Mouse (Mus musculus) spleen, postnatal 0 days (tissue): ENCODE measurements around the gene Rhox4b. TPM values are rescaled to one million over a fixed set of nuclear protein-coding genes. Genes with fewer than 3 reads are reported as not detected.

ENCODE experiments used
- polyA plus RNA-seq: library from polyadenylated mRNA; unstranded; fragments of >200 nt; fragmentation: Nextera tagmentation; extraction: Ambion mirVana; gene quantifications from 2 replicates; pipeline ENCODE4 v1.2.1, GENCODE M21; 2015

Rhox4b gene
- not detected in 2 replicates for polyA plus RNA-seq

GRCm38 (mm10) chrX:37432194-37432593 is at the start of gene Rhox4b:
TSS of gene Rhox4b (plus strand) at chrX:37432494.

GRCm38 (mm10) chrX:37390548-37390947 is 41.7 kb upstream of the Rhox4b start, which contains the start of gene Rhox4a2:
TSS of gene Rhox4a2 (plus strand) at chrX:37390848.

GRCm38 (mm10) chrX:37411767-37412166 is 20.5 kb upstream of the Rhox4b start, which contains the start of gene Rhox2b:
TSS of gene Rhox2b (plus strand) at chrX:37412067.

GRCm38 (mm10) chrX:37453380-37453779 is 21.1 kb downstream of the Rhox4b start, which contains the start of gene Rhox2c:
TSS of gene Rhox2c (plus strand) at chrX:37453680.

GRCm38 (mm10) chrX:37458285-37458684 is 26.0 kb downstream of the Rhox4b start, which contains the start of gene Rhox3c:
TSS of gene Rhox3c (plus strand) at chrX:37458585.

GRCm38 (mm10) chrX:37480037-37480436 is 47.7 kb downstream of the Rhox4b start, which contains the start of gene Rhox4c:
TSS of gene Rhox4c (plus strand) at chrX:37480337.

Other genes with a start within 250 kb of the Rhox4b start
- gene Ndufa1, start 241.3 kb upstream of the Rhox4b start, polyA plus RNA-seq: 372 and 394 TPM in 2 replicates
- 5.3 and 6.3 TPM in 2 replicates for gene Rnf113a1, start 241.2 kb upstream of the Rhox4b start, polyA plus RNA-seq
- not detected in 2 replicates for gene Gm9, start 221.5 kb upstream of the Rhox4b start, polyA plus RNA-seq
- gene Rhox1, start 210.2 kb upstream of the Rhox4b start, polyA plus RNA-seq: not detected in 2 replicates
- not detected in 2 replicates for gene Rhox2a, start 187.5 kb upstream of the Rhox4b start, polyA plus RNA-seq
- gene Rhox3a, start 182.6 kb upstream of the Rhox4b start, polyA plus RNA-seq: not detected in 2 replicates
- not detected in 2 replicates for gene Rhox4a, start 167.2 kb upstream of the Rhox4b start, polyA plus RNA-seq
- gene Rhox3a2, start 52.5 kb upstream of the Rhox4b start, polyA plus RNA-seq: not detected in 2 replicates
- gene Rhox4a2, start 41.6 kb upstream of the Rhox4b start, polyA plus RNA-seq: not detected in 2 replicates
- not detected in 2 replicates for gene Rhox2b, start 20.4 kb upstream of the Rhox4b start, polyA plus RNA-seq
- not detected in 2 replicates for gene Rhox2c, start 21.2 kb downstream of the Rhox4b start, polyA plus RNA-seq
- gene Rhox3c, start 26.1 kb downstream of the Rhox4b start, polyA plus RNA-seq: not detected in 2 replicates
- gene Rhox4c, start 47.8 kb downstream of the Rhox4b start, polyA plus RNA-seq: not detected in 2 replicates
- not detected in 2 replicates for gene Rhox2d, start 60.9 kb downstream of the Rhox4b start, polyA plus RNA-seq
- not detected in 2 replicates for gene Rhox4d, start 81.9 kb downstream of the Rhox4b start, polyA plus RNA-seq
- not detected in 2 replicates for gene Rhox2e, start 98.0 kb downstream of the Rhox4b start, polyA plus RNA-seq
- not detected in 2 replicates for gene Rhox3e, start 109.5 kb downstream of the Rhox4b start, polyA plus RNA-seq
- gene Rhox4e, start 124.9 kb downstream of the Rhox4b start, polyA plus RNA-seq: not detected in 2 replicates
- gene Rhox2f, start 138.9 kb downstream of the Rhox4b start, polyA plus RNA-seq: not detected in 2 replicates
- gene Rhox3f, start 148.5 kb downstream of the Rhox4b start, polyA plus RNA-seq: not detected in 2 replicates
- gene Rhox4f, start 175.2 kb downstream of the Rhox4b start, polyA plus RNA-seq: not detected in 2 replicates
- not detected in 2 replicates for gene Rhox3g, start 196.1 kb downstream of the Rhox4b start, polyA plus RNA-seq
- not detected in 2 replicates for gene Rhox2g, start 211.0 kb downstream of the Rhox4b start, polyA plus RNA-seq
- gene Rhox4g, start 218.8 kb downstream of the Rhox4b start, polyA plus RNA-seq: not detected in 2 replicates
- not detected in 2 replicates for gene Rhox3h, start 236.3 kb downstream of the Rhox4b start, polyA plus RNA-seq
- not detected in 2 replicates for gene Rhox2h, start 240.8 kb downstream of the Rhox4b start, polyA plus RNA-seq